Mouse (Mus musculus): Measurements from ENCODE around the gene Fen1.
A peak's percentile ranks its signal among the peaks of the same experiment; 100 is the strongest.

Gene Fen1

DNA sequence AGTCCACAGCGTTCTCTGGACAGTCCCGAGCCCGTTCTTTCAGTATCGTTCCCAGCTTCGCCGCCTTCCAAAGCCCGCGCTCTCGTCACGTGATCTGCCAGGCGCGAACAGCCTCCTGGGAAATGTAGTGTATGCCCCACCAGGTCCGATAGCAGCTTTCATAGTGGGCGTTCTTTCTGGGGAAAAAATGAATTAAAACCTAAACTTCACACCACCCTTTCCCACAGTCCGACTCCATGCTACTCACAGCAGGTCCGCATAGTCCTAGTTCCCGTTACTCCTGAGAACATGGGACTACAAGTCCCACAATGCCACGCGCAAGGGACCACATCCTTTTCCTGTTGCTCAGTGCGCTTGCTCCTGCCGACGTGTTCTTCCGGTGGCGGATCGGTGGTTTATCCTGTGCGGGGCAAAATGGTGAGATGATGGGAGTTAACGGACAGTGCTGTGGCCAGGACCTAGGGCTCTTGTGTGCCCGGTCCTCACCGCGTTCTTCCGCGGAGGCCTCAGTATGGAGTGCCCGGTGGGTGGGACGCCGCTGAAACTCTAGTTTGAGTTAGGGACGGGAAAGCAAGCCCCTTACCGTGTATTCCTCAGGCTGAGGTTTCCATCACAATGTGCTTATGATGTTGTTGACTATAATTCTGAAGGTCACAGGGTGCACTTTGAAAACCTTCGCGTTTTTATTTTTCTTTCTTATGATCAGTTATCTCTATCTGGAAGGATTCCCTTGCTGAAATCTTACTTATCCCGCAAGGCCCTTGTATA is at the start of gene Fen1, which contains the start of gene Tmem258:
TSS of gene Fen1 (minus strand) at position 322 of the 768 bp plus-strand sequence.
TSS of gene Tmem258 (plus strand) at position 167 of the 768 bp plus-strand sequence.
- peak; percentile 94 for DNase-seq (ENCODE audit: low read depth, low spot score)
- H3K27me3 ChIP-seq (ENCODE audit: control insufficient read depth, insufficient read depth, low read length, poor library complexity, severe bottlenecking): no peaks in the 10 kb centered on the region
- H3K36me3 ChIP-seq (ENCODE audit: control insufficient read depth, insufficient read depth, low read length, poor library complexity, severe bottlenecking): peaks cover 4% of the 10 kb centered on the region

DNA sequence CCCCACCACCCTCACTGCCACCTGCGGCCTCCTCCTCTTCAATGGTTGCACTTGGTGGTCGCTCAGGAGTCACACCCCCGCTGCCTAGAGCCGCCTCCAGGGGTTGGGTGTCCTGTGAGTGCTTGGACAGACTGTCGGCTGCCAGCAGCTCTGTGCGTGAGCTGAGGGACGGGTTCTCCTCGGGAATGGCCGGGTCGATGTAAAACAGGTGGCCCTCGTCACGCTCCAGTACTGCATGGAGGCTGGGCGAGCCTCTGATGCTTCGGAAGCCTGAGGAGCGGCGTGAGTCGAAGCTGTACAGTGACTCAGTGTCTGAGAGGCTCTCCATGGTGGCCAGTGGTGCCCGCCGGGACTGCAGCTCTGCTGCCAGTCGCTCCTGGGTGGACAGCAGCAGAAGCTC is 44.2 kb upstream of the Fen1 start:
- Histone ChIP-seq H3K36me3 (ENCODE audit: control insufficient read depth, insufficient read depth, low read length, poor library complexity, severe bottlenecking) (no peaks in the 10 kb centered on the region), H3K27me3 (ENCODE audit: control insufficient read depth, insufficient read depth, low read length, poor library complexity, severe bottlenecking) (no peaks in the 10 kb centered on the region; the same call in 1 of the 2 replicates)
- DNase-seq (ENCODE audit: low read depth, low spot score): no peak

- no peak for DNase-seq (ENCODE audit: low read depth, low spot score)
- Histone ChIP-seq H3K36me3 (ENCODE audit: control insufficient read depth, insufficient read depth, low read length, poor library complexity, severe bottlenecking) (no peaks in the 10 kb centered on the region), H3K27me3 (ENCODE audit: control insufficient read depth, insufficient read depth, low read length, poor library complexity, severe bottlenecking) (no peaks in the 10 kb centered on the region; the same call in 1 of the 2 replicates)
These were observed 43.2 kb upstream of the Fen1 start for GRCm38 (mm10) chr19:10247165-10247564.

- H3K36me3 ChIP-seq (ENCODE audit: control insufficient read depth, insufficient read depth, low read length, poor library complexity, severe bottlenecking): no peaks in the 10 kb centered on the region
- peak; percentile 42 for DNase-seq (ENCODE audit: low read depth, low spot score)
These were observed 40.2 kb upstream of the Fen1 start for GRCm38 (mm10) chr19:10244183-10244582.

DNA sequence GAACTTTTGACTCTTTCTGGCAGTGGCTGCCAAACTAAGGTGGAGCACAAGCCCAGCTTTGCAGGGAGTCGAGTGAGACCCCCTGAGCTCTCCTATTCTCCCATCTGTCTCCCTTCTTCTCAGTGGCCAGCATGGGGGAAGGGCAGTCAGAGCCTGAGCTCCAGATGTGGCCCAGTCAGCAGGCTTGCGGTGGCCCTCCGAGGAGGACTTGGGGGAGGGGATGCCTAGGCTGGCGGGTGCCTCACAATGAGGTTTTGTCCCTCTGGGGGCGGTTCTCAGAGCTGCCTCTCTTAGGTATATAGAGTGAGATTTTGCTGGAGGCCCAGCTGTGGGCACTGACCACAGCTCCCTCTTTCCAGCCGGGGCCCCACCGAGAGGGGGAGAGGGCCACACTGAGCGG is 38.9 kb upstream of the Fen1 start:
- no peaks in the 10 kb centered on the region for H3K36me3 ChIP-seq (ENCODE audit: control insufficient read depth, insufficient read depth, low read length, poor library complexity, severe bottlenecking)
- no peaks in the 10 kb centered on the region; the same call in none of the 2 replicates for H3K27me3 ChIP-seq (ENCODE audit: control insufficient read depth, insufficient read depth, low read length, poor library complexity, severe bottlenecking)
- DNase-seq (ENCODE audit: low read depth, low spot score): no peak

More at GRCm38 (mm10) chr19:10244183-10244582, 40.2 kb upstream of the Fen1 start:
- H3K27me3 ChIP-seq (ENCODE audit: control insufficient read depth, insufficient read depth, low read length, poor library complexity, severe bottlenecking): no peaks in the 10 kb centered on the region; the same call in none of the 2 replicates

DNA sequence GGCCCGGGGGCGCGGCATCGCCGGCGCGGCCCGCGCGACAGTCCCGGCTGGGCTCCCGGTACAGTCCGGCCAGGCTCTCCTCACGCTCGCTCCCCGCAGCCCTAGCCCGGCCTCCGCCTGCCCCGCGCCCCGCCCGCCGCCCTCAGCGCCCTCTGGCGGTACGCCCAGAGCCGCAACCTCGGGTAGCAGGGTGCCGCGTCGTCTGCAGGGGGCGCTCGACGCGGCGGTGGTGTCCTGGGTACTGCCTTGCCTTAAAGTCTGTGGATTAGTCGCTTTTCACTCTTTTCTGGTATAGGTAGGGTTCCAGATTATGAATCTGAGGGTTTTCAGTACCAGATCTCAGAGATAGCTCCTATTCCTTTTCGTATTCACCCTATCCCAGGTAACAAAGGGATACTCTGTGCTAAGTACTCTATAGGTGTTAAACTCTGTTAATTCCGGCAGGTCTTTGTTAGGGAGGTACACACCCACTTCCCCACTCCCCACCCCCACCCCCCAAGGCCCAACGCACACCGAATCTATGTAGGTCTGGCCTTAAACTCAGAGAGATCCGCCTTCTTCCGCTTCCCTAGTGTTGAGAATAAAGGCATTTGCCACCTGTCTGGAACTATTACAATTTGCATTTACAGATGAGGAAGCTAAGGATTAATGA is 36.8 kb upstream of the Fen1 start, which contains the start of gene Myrf:
TSS of gene Myrf (minus strand) at position 95 of the 652 bp plus-strand sequence.
- Histone ChIP-seq H3K27me3 (ENCODE audit: control insufficient read depth, insufficient read depth, low read length, poor library complexity, severe bottlenecking) (no peaks in the 10 kb centered on the region; the same call in none of the 2 replicates), H3K36me3 (ENCODE audit: control insufficient read depth, insufficient read depth, low read length, poor library complexity, severe bottlenecking) (no peaks in the 10 kb centered on the region)
- DNase-seq (ENCODE audit: low read depth, low spot score): peak; percentile 79

DNA sequence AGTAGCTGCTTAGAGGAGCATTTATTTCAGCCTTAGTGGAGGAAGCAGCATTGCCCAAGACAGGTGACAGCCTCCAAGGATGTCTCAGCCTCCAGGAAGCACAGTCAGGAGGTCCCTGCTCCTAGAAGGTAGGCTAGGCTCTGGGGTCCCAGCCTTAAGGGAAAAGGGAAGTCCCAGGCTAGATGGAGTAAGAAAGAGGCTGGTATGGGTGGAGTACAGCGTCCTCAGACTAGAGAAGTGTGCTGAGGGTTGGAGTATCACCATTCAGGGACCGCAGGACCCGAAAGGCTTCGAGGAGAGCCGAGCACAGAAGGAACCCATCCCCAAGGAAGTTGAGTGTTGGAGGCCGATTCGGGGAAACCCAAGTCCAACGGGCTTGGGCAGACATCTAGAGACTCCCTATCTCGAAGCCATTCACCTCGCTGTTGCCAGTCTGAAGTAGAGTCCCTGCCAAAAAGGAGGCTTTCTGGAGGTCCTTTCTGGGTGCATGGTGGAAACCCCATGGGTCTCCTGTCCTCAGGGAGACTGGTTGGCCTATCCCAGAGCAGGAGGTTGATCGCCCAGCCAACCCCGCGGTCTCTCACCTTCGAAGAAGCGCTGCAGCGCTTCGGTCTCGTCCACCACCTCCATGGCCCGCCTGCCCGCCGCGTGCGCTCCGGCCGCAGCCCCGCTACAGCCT is 36.1 kb upstream of the Fen1 start:
- no peak for DNase-seq (ENCODE audit: low read depth, low spot score)
- no peaks in the 10 kb centered on the region for H3K36me3 ChIP-seq (ENCODE audit: control insufficient read depth, insufficient read depth, low read length, poor library complexity, severe bottlenecking)
- H3K27me3 ChIP-seq (ENCODE audit: control insufficient read depth, insufficient read depth, low read length, poor library complexity, severe bottlenecking): no peaks in the 10 kb centered on the region; the same call in 1 of the 2 replicates

DNA sequence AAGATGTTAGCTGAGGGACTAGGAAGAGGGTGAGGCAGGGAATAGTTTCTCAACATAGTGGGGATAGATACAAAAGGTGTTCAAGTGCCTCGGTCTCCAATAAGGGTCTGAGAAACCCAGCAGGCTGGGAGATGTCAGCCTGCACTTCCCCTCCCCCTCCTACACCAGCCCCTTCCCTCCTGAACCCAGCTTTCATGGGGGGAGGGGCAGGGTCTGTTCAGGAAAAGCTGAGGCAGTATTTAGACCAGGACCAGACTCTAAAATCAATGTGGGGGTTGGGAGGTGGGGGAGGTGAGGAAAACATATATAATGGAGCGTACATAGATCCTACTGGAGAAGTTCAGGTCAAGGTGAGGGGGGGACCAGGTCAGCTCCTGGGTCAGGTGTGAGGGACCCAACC is 35.5 kb upstream of the Fen1 start:
- H3K36me3 ChIP-seq (ENCODE audit: control insufficient read depth, insufficient read depth, low read length, poor library complexity, severe bottlenecking): no peaks in the 10 kb centered on the region
- H3K27me3 ChIP-seq (ENCODE audit: control insufficient read depth, insufficient read depth, low read length, poor library complexity, severe bottlenecking): no peaks in the 10 kb centered on the region; the same call in 1 of the 2 replicates
- DNase-seq (ENCODE audit: low read depth, low spot score): no peak

DNA sequence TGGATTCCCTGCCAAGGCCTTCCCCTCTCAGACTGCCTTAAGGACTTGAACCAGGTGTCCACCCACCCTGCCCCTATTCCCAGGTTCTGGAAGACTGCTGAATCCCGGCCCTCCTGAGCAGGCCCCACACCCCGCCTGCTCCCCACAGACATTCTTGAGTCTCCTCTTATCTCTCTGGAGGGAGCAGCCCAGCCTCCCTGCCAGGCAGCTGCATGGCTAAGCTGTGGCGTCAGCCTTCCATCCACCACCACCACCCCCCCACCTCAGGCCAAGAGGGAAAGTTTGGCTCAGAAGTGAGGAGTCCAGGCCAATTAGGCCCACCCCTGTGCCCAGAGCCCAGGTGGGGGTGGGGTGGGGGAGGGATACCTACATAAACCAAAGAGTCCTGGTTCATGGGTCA is 34.5 kb upstream of the Fen1 start:
- H3K36me3 ChIP-seq (ENCODE audit: control insufficient read depth, insufficient read depth, low read length, poor library complexity, severe bottlenecking): no peaks in the 10 kb centered on the region
- DNase-seq (ENCODE audit: low read depth, low spot score): no peak

DNA sequence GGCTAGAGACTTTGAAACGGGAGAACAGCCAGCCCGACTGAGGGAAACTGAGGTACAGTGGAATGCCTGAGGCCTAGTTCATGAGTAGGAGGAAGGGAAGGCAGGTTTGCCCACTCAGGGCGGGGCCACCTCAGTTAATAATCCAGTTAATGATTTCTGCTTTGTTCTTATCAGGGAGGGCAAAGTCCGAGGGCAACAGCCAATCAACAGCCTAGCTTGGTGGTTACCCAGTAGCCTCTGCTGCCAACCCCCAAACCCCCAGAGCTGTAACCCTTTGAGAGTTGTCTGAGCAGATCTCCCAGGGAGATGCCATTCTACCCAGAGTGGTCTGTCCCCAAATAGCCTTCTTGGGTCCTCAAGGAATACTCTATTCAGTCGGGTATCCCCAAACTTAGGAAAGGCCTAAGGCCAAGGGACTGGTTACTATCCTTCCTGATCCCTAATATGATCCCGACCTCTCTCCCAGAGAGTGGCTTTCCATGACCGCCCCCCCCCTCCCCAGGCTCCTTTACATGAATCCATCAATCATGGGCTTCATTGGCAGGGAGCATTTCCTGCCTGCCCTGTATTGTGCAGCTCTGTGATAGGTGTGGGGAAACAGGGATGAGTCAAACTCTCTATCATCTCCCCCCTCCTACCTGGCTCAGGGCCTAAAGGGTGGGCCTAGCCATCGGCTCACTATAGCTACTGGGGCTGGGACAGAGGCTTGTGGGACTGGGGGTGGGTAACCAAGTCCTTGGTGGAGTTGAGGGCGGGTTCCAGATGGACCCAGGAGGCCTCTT is 32.0 kb upstream of the Fen1 start:
- Histone ChIP-seq H3K36me3 (ENCODE audit: control insufficient read depth, insufficient read depth, low read length, poor library complexity, severe bottlenecking) (no peaks in the 10 kb centered on the region), H3K27me3 (ENCODE audit: control insufficient read depth, insufficient read depth, low read length, poor library complexity, severe bottlenecking) (no peaks in the 10 kb centered on the region; the same call in 1 of the 2 replicates)
- DNase-seq (ENCODE audit: low read depth, low spot score): no peak

More for the DNA sequence above, 34.5 kb upstream of the Fen1 start:
- no peaks in the 10 kb centered on the region; the same call in 1 of the 2 replicates for H3K27me3 ChIP-seq (ENCODE audit: control insufficient read depth, insufficient read depth, low read length, poor library complexity, severe bottlenecking)

- no peaks in the 10 kb centered on the region for H3K27me3 ChIP-seq (ENCODE audit: control insufficient read depth, insufficient read depth, low read length, poor library complexity, severe bottlenecking)
- DNase-seq (ENCODE audit: low read depth, low spot score): no peak
- no peaks in the 10 kb centered on the region for H3K36me3 ChIP-seq (ENCODE audit: control insufficient read depth, insufficient read depth, low read length, poor library complexity, severe bottlenecking)
These were observed 28.5 kb upstream of the Fen1 start for GRCm38 (mm10) chr19:10232327-10233017.

- DNase-seq (ENCODE audit: low read depth, low spot score): no peak
- H3K36me3 ChIP-seq (ENCODE audit: control insufficient read depth, insufficient read depth, low read length, poor library complexity, severe bottlenecking): no peaks in the 10 kb centered on the region
- H3K27me3 ChIP-seq (ENCODE audit: control insufficient read depth, insufficient read depth, low read length, poor library complexity, severe bottlenecking): no peaks in the 10 kb centered on the region
These were observed 27.9 kb upstream of the Fen1 start for GRCm38 (mm10) chr19:10231871-10232270.

- no peak for DNase-seq (ENCODE audit: low read depth, low spot score)
- H3K27me3 ChIP-seq (ENCODE audit: control insufficient read depth, insufficient read depth, low read length, poor library complexity, severe bottlenecking): no peaks in the 10 kb centered on the region
- no peaks in the 10 kb centered on the region for H3K36me3 ChIP-seq (ENCODE audit: control insufficient read depth, insufficient read depth, low read length, poor library complexity, severe bottlenecking)
These were observed 27.0 kb upstream of the Fen1 start for GRCm38 (mm10) chr19:10231016-10231415.

- no peaks in the 10 kb centered on the region for H3K27me3 ChIP-seq (ENCODE audit: control insufficient read depth, insufficient read depth, low read length, poor library complexity, severe bottlenecking)
- no peaks in the 10 kb centered on the region for H3K36me3 ChIP-seq (ENCODE audit: control insufficient read depth, insufficient read depth, low read length, poor library complexity, severe bottlenecking)
- DNase-seq (ENCODE audit: low read depth, low spot score): no peak
These were observed 21.8 kb upstream of the Fen1 start for GRCm38 (mm10) chr19:10225767-10226166.
